Mouse (Mus musculus) mature B cell (primary cell): ENCODE results near the gene Glt28d2.

Experiments
- in situ Hi-C: fragments of 300-500 bp; cut with MboI; formaldehyde crosslinking; loops from 2 replicates; pipeline ENCODE4 v1.14.3; 2019

Glt28d2 gene

DNA sequence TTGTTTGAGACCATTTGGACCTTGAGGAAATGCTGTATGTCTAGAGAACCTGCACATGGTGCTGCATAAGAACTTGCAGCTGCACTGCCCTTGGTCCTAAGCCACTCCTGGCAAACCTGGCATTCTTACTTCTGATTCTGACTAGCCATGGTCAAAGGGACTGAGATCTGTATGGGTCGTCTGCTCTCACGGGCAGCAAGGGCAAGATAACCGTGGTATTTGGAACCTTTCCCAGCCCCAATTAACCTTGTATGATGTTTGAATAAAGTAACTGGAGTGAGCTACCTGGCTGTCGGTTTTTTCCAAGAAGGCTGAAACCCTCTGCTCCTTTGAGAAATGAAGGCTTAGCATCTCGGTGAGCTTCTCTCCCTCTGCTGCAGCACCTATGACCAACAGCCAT lies 8.4 kb downstream of the Glt28d2 start:
- in situ Hi-C loops = no loop called here

DNA sequence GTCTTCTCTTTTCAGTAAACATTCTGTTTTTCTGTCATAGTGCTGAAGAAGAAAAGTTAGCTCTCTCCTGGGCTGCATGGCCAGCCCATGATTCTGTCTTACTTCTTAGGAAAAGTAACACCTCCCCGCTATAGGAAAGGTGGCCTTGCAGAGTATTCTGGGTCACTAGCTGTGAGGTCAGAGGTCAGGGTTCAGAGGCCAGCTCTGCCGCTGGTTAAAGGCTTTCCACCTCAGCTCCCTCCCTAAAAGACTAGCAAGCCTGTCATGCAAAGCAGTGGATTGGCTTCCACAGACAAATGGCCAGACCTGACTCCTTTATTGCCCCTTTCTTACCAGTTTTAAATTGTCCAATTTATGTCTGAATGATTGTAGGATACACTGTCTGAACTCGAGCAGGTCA lies 23.3 kb downstream of the Glt28d2 start:
- in situ Hi-C loops = no loop called here

DNA sequence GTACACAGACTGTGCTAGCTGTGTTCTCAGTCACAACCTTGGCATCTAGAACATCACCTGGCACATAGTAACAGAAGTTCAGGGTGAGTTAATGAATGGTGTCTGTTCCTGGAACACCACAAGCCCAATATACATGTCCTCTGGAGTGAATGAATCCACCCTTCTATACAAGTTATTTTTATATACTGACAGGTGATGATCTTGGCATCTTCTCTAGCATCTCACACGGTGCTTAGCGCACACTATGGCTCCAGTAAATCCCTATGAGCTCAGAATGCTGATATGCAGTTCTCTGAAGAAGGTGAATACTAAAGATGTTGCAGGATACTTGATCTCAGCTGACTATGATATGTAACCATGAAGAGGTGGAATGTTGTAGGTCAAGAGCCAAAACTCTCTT lies 24.4 kb downstream of the Glt28d2 start:
- in situ Hi-C loops = no loop called here

DNA sequence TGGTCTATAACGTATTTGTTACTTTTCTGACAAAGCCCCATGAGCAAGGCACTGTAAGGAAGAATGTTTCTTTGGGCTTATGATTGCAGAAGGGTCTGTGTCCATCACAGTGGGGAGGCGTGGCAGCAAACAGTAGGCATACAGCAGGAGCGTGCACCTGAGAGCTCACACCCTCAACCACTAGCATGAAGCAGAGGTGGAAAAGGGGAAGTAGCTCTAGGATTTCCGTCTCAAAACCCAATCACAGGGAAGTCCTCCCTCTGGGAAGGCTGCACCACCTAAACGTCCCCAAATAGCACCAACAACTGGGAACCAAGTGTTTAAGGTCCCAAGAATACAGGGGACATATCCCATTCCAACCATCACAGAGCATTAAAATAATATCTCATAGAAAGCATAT lies 26.3 kb downstream of the Glt28d2 start:
- in situ Hi-C loops = no loop called here

DNA sequence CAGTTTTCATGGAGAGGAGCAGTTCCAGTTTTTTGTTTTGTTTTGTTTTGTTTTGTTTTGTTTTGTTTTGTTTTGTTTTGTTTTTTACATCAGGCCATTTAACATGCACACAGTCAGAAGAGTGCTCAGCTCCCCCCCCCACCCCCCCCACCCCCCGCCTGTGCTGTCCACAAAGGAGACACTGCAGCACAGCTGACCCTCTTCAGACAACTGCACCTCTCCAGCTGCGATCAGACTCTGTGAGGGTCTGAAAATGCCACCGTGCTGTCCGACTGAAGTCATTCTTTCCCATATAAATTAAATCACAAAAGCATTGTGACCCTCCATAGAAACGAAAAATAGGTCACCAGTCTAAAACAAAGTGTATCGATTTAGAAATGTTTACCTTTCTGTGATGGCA lies 28.0 kb downstream of the Glt28d2 start:
- in situ Hi-C loops = no loop called here

DNA sequence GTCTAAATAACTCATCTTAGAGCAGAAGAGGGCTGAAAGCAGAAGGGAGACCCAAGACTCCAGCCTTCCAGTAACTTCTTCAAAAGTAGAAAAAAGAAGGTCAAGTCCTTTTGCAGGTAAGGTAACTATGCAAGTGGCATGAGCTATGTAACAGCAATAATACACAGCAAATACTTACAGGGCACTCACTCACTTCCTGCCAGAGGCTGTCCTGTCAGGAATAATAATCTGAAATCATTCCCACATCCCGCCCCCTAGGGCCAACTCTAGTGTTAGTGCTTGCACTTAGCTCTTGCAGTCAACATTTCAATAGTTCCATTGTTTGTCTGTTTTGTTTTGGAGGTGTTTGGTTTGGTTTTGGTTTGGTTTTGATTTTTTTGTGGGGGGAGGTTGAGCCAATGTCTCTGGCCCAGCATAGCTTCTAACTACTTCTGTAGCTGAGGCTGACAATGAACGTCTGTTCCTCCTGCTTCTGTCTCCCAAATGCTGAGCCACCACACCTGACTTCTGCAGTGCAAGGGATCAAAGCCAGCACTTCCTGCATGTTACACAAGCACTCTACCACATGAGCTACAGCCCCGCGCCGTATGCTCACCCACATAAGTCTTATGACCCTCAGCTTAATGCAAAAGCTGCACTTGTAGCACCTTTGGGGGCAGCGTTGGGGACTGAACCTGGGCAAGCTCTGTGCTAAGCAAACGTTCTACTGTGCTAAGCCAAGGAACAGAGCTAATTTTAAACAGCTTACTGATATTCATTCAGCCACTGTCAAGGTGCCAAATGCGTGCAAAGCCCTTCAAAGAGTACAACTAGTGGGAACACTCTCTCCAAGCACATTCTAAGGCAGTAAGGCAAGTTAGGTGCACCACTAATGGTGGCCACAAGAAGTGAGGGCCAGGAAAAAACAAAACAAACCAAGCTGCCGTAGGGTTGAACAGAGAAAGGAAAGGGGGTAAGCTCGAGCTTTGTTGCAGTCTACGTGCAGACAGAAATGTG lies 28.9 kb downstream of the Glt28d2 start:
- in situ Hi-C loops = no loop called here

DNA sequence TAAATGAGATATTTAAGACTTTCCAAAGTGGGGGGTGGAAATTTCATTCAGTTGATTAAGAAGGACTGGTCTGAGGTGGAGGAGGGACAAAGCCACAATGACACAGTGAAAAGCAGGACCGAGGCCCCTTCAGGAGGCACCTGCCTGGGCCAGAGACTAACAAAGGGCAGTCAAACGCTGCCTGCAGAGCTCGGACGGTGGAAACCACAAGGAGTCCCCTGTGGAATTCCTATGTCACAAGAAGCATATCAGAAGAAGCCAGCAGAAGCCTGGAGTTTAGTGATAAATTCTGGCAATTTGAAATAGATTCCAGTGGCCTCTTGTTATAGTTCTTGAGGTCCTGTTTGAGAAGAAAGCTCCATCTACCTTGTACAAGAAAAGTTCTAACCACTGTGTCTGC lies 30.2 kb downstream of the Glt28d2 start:
- in situ Hi-C loops = no loop called here

DNA sequence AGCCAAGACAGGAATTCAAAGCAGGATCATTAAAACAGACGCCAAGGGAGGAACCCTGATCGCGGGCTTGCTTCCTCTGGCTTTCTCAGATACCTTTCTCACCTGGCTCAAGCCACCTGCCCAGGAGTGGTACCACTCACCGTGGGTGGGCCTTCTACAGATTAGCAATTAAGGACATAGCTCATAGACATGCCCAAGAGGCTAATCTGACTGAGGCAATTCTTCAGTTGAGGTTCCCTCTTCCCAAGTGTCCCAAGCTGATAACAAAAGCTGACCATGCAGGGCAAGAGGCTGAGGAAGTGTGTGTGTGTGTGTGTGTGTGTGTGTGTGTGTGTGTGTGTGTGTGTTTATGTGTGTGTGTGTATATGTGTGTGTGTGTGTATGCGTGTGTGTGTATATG lies 31.4 kb downstream of the Glt28d2 start:
- in situ Hi-C loops = no loop called here

DNA sequence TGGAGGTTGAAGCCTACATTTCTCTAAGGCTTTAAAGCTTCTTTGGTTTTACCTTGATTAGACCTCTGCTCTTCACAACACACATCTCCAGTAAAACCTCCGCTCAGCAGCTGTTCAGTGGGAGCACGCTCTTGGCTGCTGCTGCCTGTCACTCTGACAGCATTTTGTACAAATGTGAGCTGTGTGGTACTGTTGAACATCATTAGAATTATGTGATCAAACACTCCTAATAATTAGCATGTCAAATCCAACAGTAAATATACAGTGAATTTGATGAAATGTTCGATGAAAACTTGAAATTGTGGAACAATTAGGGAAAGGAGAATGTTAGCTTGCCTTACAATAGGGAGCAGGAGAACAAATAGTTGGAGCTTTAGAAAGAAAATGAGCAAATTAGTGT lies 32.3 kb downstream of the Glt28d2 start:
- in situ Hi-C loops = no loop called here

DNA sequence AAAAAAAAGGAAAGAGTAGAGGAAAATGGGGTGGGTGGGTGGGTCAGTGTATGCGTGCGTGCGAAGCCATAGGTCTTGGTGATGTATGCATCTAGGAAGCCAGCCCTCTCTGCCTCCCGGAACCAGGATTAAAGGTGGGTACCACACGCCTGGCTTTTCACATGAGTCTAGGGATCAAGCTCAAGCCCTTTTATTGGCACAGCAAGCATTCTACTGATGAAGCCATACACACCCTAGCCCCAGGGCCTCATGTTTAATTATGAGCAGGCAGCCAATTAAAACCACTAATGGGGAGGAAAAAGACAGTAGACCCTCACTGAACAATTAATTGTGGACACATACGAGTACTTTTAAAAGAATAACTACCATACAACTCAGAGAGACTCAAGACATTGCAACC lies 33.2 kb downstream of the Glt28d2 start:
- in situ Hi-C loops = no loop called here

DNA sequence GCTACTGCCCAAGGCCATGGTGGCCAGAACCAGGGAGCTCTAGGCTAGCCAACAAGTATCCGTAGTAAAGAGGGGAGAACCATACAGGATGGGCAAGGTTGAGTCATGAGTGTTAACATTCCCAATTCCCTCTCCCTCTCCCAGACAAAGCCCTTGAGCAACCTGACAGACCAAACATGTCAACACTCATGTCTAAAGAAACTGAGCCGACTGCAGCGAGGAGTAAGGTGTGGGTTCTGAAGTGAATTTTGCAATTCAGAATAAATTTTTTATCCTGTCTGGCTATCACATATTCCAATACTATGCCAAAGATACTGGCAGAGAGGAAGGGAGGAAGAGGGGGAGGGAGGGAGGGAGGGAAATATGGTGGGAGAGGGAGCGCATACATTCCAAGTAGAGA lies 33.6 kb downstream of the Glt28d2 start:
- in situ Hi-C loops = no loop called here

DNA sequence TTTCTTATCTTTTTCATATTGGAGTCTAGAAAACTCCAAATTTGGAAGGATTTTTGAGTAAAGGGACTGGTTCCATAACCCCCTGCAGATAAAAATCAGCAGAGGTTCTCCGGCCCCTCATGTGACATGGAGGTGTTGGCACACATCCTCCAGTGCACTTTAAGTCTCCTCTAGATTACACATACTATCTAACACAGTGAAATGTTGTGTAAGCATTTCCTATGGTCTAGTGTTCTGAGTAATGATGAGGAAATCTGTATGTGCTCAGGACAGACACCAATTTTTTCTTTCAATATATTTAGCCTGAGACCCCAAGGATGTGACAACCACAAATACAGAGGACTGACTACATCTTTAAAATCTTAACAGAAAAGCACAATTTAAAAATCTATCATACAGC lies 37.2 kb downstream of the Glt28d2 start:
- in situ Hi-C loops = no loop called here

DNA sequence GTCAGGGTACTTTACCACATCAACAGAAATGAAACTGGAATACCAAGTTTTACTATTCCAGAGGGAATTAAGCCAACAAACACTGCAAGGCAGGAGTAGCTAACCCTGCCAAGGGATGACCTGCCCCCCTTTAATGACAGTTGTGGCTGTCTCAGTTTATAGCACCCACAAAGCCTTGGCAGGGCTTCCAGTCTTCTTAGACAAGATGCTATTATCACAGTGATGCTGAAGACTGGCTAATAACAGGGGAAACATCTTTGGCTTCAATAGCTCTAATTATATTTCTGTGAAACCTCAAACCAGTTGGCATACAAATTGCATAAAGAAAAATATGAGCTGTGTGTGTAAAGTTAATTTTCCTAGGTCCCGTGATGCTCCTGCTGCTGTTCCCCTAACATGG lies 41.0 kb downstream of the Glt28d2 start:
- in situ Hi-C loops = no loop called here

DNA sequence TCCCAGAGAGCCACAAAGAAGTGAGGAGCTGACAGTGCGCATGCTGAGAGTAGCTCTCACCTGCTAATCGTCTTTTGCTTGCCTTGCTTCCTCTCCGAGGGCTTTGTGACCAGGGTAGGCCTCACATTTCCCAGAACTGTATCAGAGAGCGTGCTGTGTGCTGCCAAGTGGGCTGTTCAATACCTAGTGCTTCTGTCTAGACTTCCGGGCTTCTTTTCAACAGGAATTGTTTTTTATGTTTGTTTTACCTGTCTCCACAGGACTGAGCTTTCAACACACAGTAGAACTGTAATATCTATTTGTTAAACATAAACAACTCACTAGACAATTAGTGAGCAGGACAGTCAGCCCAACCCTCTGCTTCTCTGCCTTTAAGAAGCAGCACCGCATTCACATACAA lies 42.0 kb downstream of the Glt28d2 start:
- in situ Hi-C loops = no loop called here

DNA sequence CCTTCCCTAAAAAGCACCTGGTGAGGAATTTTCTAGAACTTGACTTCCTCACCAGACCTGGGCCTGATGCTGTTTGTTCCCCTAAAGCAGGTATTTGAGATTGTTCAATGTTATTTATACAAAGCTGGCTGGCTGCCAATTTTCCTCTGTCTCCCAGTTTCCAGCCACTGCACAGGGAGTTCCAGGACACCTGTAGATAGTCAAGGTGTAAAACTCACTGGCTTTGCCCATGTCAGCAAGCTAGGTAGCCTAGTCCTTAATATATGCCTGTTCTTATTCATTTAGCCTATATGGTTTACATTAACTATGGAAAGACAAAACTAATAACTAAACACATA lies 44.5 kb downstream of the Glt28d2 start:
- in situ Hi-C loops = no loop called here

DNA sequence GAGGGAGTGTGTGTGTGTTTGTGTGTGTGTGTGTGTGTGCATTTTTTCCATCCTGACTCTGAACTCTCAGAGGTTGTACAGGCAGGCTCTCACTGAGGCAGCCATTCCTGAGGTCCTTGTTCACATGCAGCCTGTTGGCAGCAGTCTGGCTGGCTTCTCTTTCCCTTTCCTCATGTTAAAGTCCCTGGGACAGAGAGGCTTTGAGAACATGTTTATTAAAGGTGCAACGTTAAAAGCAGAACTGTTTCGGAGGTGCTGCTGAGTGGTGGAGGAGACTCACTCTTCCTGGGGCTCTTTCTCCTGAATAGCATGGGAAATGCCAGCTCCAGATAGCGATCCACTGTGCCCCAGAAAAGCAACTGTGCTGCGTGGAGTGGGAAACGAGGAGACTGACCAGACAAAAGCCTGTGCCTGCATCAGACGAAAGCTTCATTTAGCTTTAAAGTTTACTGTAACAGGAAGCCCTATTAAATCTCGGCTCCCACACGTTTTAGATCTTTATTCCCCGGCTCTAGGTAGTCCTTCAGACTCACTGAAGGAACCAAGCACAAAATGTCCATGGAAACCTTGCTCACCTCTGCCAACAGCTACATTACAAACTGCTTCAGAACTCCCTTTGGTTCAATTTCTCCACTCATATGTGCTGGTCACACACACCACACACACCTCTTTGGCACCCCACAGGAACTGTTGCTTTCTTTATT lies 45.0 kb downstream of the Glt28d2 start:
- in situ Hi-C loops = no loop called here

DNA sequence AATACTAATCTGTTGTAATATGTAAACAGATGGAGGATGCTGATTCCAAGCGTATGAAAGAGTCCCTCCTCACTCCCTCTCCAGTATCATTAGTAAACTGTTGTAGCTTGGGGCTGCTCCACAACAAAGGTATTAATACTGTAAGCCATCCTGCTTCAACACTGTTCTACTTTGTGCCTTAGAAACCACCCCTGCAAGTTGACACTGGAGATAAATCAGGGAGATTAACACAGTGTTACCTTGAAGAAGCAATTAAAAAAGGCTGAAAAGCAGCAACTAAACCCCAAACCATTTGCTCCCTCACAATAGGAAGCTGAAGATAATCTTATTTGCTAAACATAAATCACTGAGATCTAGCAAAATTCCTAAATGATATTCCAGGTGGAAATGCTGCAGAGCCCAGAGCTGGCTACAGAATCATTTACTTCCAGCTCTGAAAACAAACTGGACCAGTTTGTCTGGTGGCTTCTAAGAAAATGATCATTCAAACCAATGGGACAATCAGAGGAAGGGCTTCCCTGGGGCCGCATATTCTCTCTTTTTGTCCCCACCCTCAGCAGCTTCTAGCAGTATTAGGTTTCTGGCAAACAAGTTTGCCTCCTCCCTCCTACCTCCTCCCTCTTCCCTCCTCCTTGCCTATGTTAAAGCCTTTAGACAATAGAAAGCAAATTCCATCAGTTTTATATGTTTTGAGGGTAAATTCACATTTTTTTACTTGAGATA lies 45.7 kb downstream of the Glt28d2 start:
- in situ Hi-C loops = no loop called here

DNA sequence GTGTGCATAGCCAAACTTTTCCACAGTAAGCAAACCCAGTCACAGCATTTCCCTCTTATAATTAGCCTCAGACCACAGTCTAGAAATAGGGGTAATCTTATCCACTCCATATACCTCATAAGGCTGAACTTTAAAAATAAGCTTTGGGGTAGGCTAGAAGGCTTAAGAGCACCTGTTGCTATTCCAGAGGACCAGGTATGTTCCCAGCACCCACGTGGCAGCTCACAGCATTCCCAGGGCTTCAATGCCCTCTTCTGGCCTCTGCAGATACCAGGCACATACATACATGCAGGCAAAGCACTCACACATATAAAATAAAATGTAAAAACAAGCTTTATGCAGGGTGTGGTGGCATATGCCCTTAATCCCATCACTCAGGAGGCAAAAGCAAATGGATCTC lies 53.7 kb downstream of the Glt28d2 start:
- in situ Hi-C loops = no loop called here

DNA sequence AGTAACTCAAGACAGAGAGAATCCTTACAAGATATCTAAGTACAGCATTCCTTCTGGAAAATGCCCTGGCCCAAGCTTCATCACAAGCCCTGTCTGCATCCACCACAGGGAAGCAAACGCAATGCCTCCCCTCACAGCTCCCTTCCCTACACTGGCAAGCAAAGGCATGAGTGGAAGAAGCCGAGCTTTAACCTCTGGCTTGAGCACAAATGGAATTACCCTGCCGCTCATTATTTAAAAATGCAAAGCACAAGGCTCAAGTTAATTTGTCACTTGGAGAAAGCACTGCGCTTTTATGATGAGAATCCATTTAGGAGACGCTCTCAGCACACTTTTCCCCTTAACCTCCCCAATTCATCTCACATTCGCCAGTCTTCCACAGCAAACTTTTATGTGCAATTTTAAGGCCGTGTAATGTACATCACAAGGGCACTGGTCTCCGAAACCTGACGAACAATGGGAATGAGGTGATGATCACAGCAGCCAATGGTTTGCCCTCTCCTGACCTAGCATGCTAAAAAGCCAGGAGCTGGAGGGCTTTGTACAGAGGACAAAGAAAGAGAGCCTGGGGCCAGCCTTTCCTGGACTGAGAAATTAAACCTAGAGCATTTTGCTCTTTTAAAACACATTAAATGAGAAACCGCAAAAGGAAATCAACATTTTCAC lies 54.7 kb downstream of the Glt28d2 start:
- in situ Hi-C loops = no loop called here

DNA sequence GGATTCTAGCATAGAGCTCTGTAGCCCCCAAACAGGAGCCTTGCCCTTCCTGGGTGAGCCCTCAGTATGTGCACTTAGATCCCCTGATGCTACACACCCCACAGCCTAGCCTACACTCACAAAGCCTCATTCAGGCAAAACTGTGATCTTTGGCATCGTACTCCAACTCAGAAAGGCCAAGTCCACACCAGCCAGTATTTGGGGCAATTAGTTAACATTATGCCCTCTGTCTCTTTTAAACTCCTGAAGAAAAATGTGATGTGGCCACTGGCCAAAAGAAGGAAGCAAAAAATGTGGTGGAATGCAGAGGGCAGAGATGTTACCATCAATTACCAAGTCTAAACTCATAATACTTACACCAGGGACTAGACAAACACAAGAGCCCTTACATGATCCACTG lies 55.5 kb downstream of the Glt28d2 start:
- in situ Hi-C loops = no loop called here

DNA sequence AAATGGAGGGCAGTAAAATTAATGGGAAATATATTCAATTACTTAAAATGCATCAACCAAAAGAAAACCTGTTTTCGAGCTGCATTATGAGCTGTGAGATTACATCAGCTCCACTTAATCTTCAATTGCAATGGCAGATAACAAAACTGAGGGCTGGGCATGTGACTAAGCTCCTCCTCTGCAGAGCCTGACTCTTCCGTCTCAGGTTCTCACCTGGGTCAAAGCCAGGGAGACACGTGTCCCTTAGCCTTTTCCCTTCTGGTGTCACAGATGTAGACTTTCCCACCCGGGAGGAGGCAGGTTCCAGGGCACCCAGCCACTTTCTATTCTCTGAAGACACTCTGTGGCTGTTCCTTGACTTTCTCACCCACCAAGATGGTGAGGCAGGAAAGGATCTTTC lies 58.3 kb downstream of the Glt28d2 start:
- in situ Hi-C loops = no loop called here

DNA sequence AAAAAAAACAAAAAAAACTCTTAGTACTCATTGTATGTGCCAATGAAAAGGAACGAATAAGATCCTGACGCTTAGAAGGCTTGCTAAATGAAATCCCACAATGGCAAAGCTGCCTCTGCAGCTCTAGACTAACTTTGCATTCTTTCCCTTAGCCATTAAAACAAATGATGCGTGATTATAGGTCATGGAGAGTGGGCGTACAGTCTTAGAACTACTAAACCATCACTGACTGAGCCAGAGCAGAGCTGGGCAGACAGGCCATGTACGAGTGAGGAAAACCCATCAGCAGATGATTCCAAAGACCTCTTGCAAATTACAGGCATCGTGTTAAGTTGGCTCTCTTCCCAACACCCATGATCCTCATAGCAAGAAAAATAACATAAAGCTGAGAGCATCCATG lies 59.5 kb downstream of the Glt28d2 start:
- in situ Hi-C loops = no loop called here
